In genomic region chr3:102691802-102692484, GRCm38 (mm10) we compare ENCODE assay signal across 7 mouse cellular contexts. TPM values are rescaled to one million over a fixed set of nuclear protein-coding genes. Genes with fewer than 3 reads are reported as not detected.
DNase-seq lines count a peak whose midpoint lies in the region; ATAC-seq and TF ChIP-seq lines count a peak whose summit lies in the region.

No protein-coding gene starts in this region.

- no peak overlapping the region for H3K4me3 ChIP-seq in hindbrain, postnatal 0 days (ENCODE audit: low read length)
- no peak overlapping the region for H3K4me3 ChIP-seq in small intestine, adult 2 months (ENCODE audit: low read depth, low read length)

- TF ChIP-seq CTCF in hindbrain, postnatal 0 days (IDR thresholded peaks at IDR 0.05; ENCODE audit: low read depth): peak; percentile 92
- TF ChIP-seq CTCF in small intestine, adult 2 months (IDR thresholded peaks at IDR 0.05; ENCODE audit: extremely low read depth, insufficient read length, insufficient replicate concordance, low read depth, low read length): peak; percentile 79

- WGBS in hindbrain, postnatal 0 days: 46% methylated on average over 11 of the region's 11 CpGs
- WGBS in small intestine, adult 2 months: 39% methylated on average over 11 of the region's 11 CpGs

- TF ChIP-seq POLR2A in small intestine, adult 2 months (IDR thresholded peaks at IDR 0.05; ENCODE audit: low read depth, low read length): no peak

- H3K9me3 ChIP-seq in hindbrain, postnatal 0 days (ENCODE audit: low read length): no peaks in the 10 kb centered on the region

- H3K36me3 ChIP-seq in hindbrain, postnatal 0 days (ENCODE audit: insufficient read depth, low read length): no peaks in the 10 kb centered on the region
- H3K36me3 ChIP-seq in small intestine, adult 2 months (ENCODE audit: control insufficient read depth, insufficient read depth, low read length): no peaks in the 10 kb centered on the region

- H3K9ac ChIP-seq in hindbrain, postnatal 0 days (replicated peaks; ENCODE audit: low read length): no peak overlapping the region

- peak; percentile 93 for DNase-seq in adipocyte (ENCODE audit: low spot score)
- DNase-seq in cerebellum, postnatal 14 days: peak; percentile 76 to 83
- DNase-seq in frontal cortex, postnatal 36 days (ENCODE audit: low spot score in 2 of 2): peak; percentile 57 to 69
- peak; percentile 91 for DNase-seq in hindbrain, postnatal 0 days (ENCODE audit: low spot score)
- peak; percentile 63 for DNase-seq in left cerebral cortex, adult 11 months (ENCODE audit: low spot score)
- peak; percentile 81 for DNase-seq in mesoderm, embryonic 11.5 days (ENCODE audit: low read depth, low spot score)

- no peaks in the 10 kb centered on the region for H3K4me1 ChIP-seq in hindbrain, postnatal 0 days (ENCODE audit: insufficient read depth, low read length)
- no peaks in the 10 kb centered on the region for H3K4me1 ChIP-seq in small intestine, adult 2 months (ENCODE audit: control insufficient read depth, insufficient read depth, insufficient read length, low read length)

- no peaks in the 10 kb centered on the region for H3K27me3 ChIP-seq in hindbrain, postnatal 0 days (ENCODE audit: insufficient read depth, low read length)
- no peaks in the 10 kb centered on the region for H3K27me3 ChIP-seq in small intestine, adult 2 months (ENCODE audit: control insufficient read depth, insufficient read depth, low read length)

- peak; percentile 86 for ATAC-seq in hindbrain, postnatal 0 days

- H3K27ac ChIP-seq in hindbrain, postnatal 0 days: no peak overlapping the region
- H3K27ac ChIP-seq in small intestine, adult 2 months (ENCODE audit: insufficient read depth, low read depth, low read length): no peak overlapping the region

- no peak overlapping the region for H3K4me2 ChIP-seq in hindbrain, postnatal 0 days (ENCODE audit: low read depth, low read length)

RNA-seq across cellular contexts. Expression of gene Tspan2, which starts 42.4 kb away (rescaled TPM):
- 20.3 and 22.5 TPM in 2 replicates for total RNA-seq in hindbrain, postnatal 0 days (2014; rRNA removed)
- 19.4 and 20.0 TPM in 2 replicates for polyA plus RNA-seq in hindbrain, postnatal 0 days (2015; fragmentation: Nextera tagmentation; extraction: Ambion mirVana)
- polyA plus RNA-seq in small intestine, adult 2 months (2012; rRNA removed): 0.65 and 0.86 TPM in 2 replicates

Comparison
In these comparisons a context has a peak if more than half of its experiments do, and no peak if none do; other contexts are left out.
1. RNA of gene Tspan2, which starts 42.4 kb away (polyA plus RNA-seq): 19.4 to 20.0 TPM in hindbrain, postnatal 0 days; 0.65 to 0.86 TPM in small intestine, adult 2 months; every median in the first group is over 10 times any median in the second.
2. Peak in every context shown above with its lines, with median percentiles within 50 percentile points of each other: DNase-seq.